Mouse (Mus musculus): ENCODE results near the gene Cad. TPM values are rescaled to one million over a fixed set of nuclear protein-coding genes. Genes with fewer than 3 reads are reported as not detected.
"Not testable (repeated sequence)": the region's sequence is repeated elsewhere in the genome, so short reads cannot be mapped to it uniquely, and the experiment has no call there.

Gene Cad
- total RNA-seq (2014; rRNA removed; ENCODE audit: low replicate concordance): 24.6 and 74.6 TPM in 2 replicates
- 5.4 and 5.7 TPM in 2 replicates for polyA plus RNA-seq (2015; fragmentation: Nextera tagmentation; extraction: Ambion mirVana)

GRCm38 (mm10) chr5:31054261-31055215, at the start of gene Cad:
Gene Cad, plus strand, starts transcription at chr5:31054780.
- H3K4me3 ChIP-seq (ENCODE audit: low read depth, low read length): peak within 1 kb of the TSS; percentile 60
- H3K27me3 ChIP-seq (ENCODE audit: control insufficient read depth, insufficient read depth, low read length): no peaks in the 10 kb centered on the region
- peak within 1 kb of the TSS; percentile 63 for H3K9ac ChIP-seq (replicated peaks; ENCODE audit: low read depth, low read length)
- H3K27ac ChIP-seq (ENCODE audit: low read depth): peak within 1 kb of the TSS; percentile 54
- peak within 1 kb of the TSS; percentile 92 for H3K4me2 ChIP-seq (ENCODE audit: low read depth, low read length)
- ATAC-seq (ENCODE audit: insufficient read depth, low read depth) (peak; percentile 98), DNase-seq (ENCODE audit: low spot score) (peak; percentile 93)
- TF ChIP-seq EP300 (IDR thresholded peaks at IDR 0.05; ENCODE audit: low read depth): no peak
- TF ChIP-seq CTCF (IDR thresholded peaks at IDR 0.05; ENCODE audit: low read depth): no peak; the same call in 1 of the 2 replicates
- WGBS: 1% methylated on average over 64 of the region's 64 CpGs
- H3K4me1 ChIP-seq (ENCODE audit: control insufficient read depth, insufficient read depth): peaks cover 13% of the 10 kb centered on the region; the same call in 1 of the 2 replicates
- H3K36me3 ChIP-seq (replicated peaks; ENCODE audit: control insufficient read depth, insufficient read depth, low read length): peaks cover 31% of the 10 kb centered on the region; the same call in 1 of the 2 replicates
- no peaks in the 10 kb centered on the region for H3K9me3 ChIP-seq (replicated peaks; ENCODE audit: control insufficient read depth, low read length)

- H3K4me2 ChIP-seq (ENCODE audit: low read depth, low read length): no peak overlapping the region
- 64% methylated on average over 3 of the region's 3 CpGs for WGBS
- H3K4me1 ChIP-seq (ENCODE audit: control insufficient read depth, insufficient read depth): 0 out of 2 replicates have a peak, but pooled peaks cover 5% of the 10 kb centered on the region
- no peak overlapping the region for H3K9ac ChIP-seq (replicated peaks; ENCODE audit: low read depth, low read length)
- H3K27ac ChIP-seq (ENCODE audit: low read depth): no peak overlapping the region
- DNase-seq (ENCODE audit: low spot score) (no peak), ATAC-seq (ENCODE audit: insufficient read depth, low read depth) (no peak)
- no peaks in the 10 kb centered on the region for H3K9me3 ChIP-seq (replicated peaks; ENCODE audit: control insufficient read depth, low read length)
- no peak overlapping the region for H3K4me3 ChIP-seq (ENCODE audit: low read depth, low read length)
- H3K36me3 ChIP-seq (replicated peaks; ENCODE audit: control insufficient read depth, insufficient read depth, low read length): no peaks in the 10 kb centered on the region
- no peaks in the 10 kb centered on the region for H3K27me3 ChIP-seq (ENCODE audit: control insufficient read depth, insufficient read depth, low read length)
- TF ChIP-seq CTCF (IDR thresholded peaks at IDR 0.05; ENCODE audit: low read depth): no peak
Observed at GRCm38 (mm10) chr5:31012737-31013136, 41.8 kb upstream of the Cad start.

GRCm38 (mm10) chr5:31015913-31016312, 38.7 kb upstream of the Cad start:
- H3K36me3 ChIP-seq (replicated peaks; ENCODE audit: control insufficient read depth, insufficient read depth, low read length): no peaks in the 10 kb centered on the region
- WGBS: 7% methylated on average over 2 of the region's 2 CpGs
- no peak overlapping the region for H3K9ac ChIP-seq (replicated peaks; ENCODE audit: low read depth, low read length)
- H3K4me3 ChIP-seq (ENCODE audit: low read depth, low read length): no peak overlapping the region
- H3K27me3 ChIP-seq (ENCODE audit: control insufficient read depth, insufficient read depth, low read length): no peaks in the 10 kb centered on the region
- TF ChIP-seq CTCF (IDR thresholded peaks at IDR 0.05; ENCODE audit: low read depth): no peak
- TF ChIP-seq EP300 (IDR thresholded peaks at IDR 0.05; ENCODE audit: low read depth): no peak
- DNase-seq (ENCODE audit: low spot score) (peak; percentile 57), ATAC-seq (ENCODE audit: insufficient read depth, low read depth) (peak; percentile 83)
- H3K27ac ChIP-seq (ENCODE audit: low read depth): peak overlapping the region; percentile 43; the same call in 1 of the 2 replicates
- 0 out of 2 replicates have a peak, but pooled peaks cover 5% of the 10 kb centered on the region for H3K4me1 ChIP-seq (ENCODE audit: control insufficient read depth, insufficient read depth)
- no peaks in the 10 kb centered on the region for H3K9me3 ChIP-seq (replicated peaks; ENCODE audit: control insufficient read depth, low read length)
- no peak overlapping the region for H3K4me2 ChIP-seq (ENCODE audit: low read depth, low read length)

GRCm38 (mm10) chr5:31021790-31022189, 32.8 kb upstream of the Cad start:
- H3K36me3 ChIP-seq (replicated peaks; ENCODE audit: control insufficient read depth, insufficient read depth, low read length); H3K4me3 ChIP-seq (ENCODE audit: low read depth, low read length); H3K27me3 ChIP-seq (ENCODE audit: control insufficient read depth, insufficient read depth, low read length); DNase-seq (ENCODE audit: low spot score); H3K27ac ChIP-seq (ENCODE audit: low read depth); H3K9ac ChIP-seq (replicated peaks; ENCODE audit: low read depth, low read length); ATAC-seq (ENCODE audit: insufficient read depth, low read depth); H3K4me2 ChIP-seq (ENCODE audit: low read depth, low read length); H3K9me3 ChIP-seq (replicated peaks; ENCODE audit: control insufficient read depth, low read length); H3K4me1 ChIP-seq (ENCODE audit: control insufficient read depth, insufficient read depth): not testable (repeated sequence)
- 83% methylated on average over 4 of the region's 5 CpGs for WGBS

GRCm38 (mm10) chr5:31022690-31023089, 31.9 kb upstream of the Cad start:
- no peaks in the 10 kb centered on the region for H3K9me3 ChIP-seq (replicated peaks; ENCODE audit: control insufficient read depth, low read length)
- no peak overlapping the region for H3K4me2 ChIP-seq (ENCODE audit: low read depth, low read length)
- no peak overlapping the region for H3K9ac ChIP-seq (replicated peaks; ENCODE audit: low read depth, low read length)
- DNase-seq (ENCODE audit: low spot score) (no peak), ATAC-seq (ENCODE audit: insufficient read depth, low read depth) (no peak)
- 66% methylated on average over 1 of the region's 1 CpGs for WGBS
- no peaks in the 10 kb centered on the region for H3K36me3 ChIP-seq (replicated peaks; ENCODE audit: control insufficient read depth, insufficient read depth, low read length)
- H3K27ac ChIP-seq (ENCODE audit: low read depth): no peak overlapping the region
- H3K27me3 ChIP-seq (ENCODE audit: control insufficient read depth, insufficient read depth, low read length): no peaks in the 10 kb centered on the region
- no peak overlapping the region for H3K4me3 ChIP-seq (ENCODE audit: low read depth, low read length)
- no peaks in the 10 kb centered on the region for H3K4me1 ChIP-seq (ENCODE audit: control insufficient read depth, insufficient read depth)
- no peak for TF ChIP-seq CTCF (IDR thresholded peaks at IDR 0.05; ENCODE audit: low read depth)
- no peak for TF ChIP-seq EP300 (IDR thresholded peaks at IDR 0.05; ENCODE audit: low read depth)

Data from heart, postnatal 0 days (tissue).